Mouse (Mus musculus) T-cell, adult 2 months (primary cell): Measurements from ENCODE around the gene Mzt1.
A peak's percentile ranks its signal among the peaks of the same experiment; 100 is the strongest.
"Not testable (repeated sequence)": the region's sequence is repeated elsewhere in the genome, so short reads cannot be mapped to it uniquely, and the experiment has no call there.

Experiments used
- DNase-seq: peaks from one replicate; pipeline ENCODE4 v3.0.0; 2022; ENCODE audit warnings: low spot score

Gene Mzt1

DNA sequence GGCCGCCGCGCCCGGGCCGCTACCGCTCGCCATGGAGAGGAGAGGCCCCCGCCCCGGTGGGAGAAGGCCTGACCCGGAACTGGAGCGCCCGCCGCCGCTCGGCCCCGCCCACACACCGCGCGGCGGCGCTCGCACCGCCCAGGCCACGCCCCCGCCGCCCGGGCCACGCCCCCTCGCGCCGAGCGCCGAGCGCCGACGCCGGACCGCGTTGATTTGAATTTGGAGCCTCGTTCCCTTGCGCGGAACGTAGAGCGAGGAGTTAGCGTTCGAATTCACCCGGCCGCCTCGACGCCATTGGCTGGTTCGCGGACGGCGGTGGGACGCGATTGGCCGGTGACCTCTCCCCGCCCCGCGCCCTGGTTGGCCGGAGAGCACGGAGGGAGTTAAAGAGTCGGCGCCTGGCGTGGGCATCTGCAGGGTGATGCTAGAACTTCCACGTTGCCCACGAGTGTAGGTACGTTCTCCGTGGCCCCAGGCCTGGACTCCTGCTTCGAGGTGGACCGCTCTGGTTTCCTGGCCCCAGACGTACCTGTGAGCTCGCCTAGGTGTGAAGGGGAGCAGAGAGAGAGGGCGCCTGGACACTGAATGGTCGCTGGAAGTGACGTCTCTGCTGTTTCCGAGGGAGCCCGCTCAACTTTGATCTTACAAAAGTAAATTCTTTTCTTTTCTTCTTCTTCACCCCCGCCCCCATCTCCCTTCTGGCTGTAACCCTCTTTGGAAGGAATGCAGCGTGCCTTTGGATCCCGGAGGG is at the start of gene Mzt1, which contains the start of gene Bora:
Gene Mzt1, minus strand, starts transcription at position 104 of the 751 bp plus-strand sequence.
Gene Bora, plus strand, starts transcription at position 192 of the 751 bp plus-strand sequence.
- DNase-seq = peak; percentile 93

DNA sequence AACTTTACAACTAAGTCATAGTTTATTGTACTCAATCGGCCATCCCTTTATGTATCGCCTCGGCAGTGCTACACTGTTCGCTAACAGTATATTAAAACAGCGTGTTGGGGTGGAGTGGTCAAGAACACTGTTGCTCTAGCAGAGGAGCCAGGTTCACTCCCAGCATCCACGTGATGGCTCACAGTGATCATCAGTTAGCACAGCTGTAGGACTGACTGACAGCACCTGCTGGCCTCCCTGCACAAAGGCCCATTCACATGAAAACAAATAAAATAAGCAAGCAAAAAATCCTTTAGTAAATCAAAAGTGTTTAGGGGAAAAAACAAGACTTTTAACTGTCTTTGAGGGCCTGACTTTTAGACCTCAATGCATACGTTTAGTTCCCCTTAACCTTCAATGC is 43.0 kb upstream of the Mzt1 start:
- DNase-seq = no peak

DNA sequence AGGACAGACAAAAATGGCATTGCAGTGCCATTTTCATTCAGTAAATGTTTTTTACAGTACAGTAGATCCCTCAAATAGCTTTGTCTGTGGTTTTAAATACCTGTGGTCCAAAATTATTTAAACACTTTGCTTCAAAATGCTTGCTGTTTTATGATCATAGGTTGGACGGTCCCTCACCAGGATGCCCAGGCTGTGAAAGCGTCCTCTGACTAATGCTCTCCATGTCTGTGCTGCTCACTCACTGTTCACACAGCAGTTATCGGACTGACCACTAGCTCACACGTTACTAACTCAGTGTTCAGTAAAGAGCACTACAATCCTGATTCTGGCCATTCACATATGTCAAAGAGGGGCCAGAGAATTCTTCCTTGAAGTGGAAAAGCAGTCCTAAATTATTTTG is 25.2 kb upstream of the Mzt1 start:
- no peak for DNase-seq

DNA sequence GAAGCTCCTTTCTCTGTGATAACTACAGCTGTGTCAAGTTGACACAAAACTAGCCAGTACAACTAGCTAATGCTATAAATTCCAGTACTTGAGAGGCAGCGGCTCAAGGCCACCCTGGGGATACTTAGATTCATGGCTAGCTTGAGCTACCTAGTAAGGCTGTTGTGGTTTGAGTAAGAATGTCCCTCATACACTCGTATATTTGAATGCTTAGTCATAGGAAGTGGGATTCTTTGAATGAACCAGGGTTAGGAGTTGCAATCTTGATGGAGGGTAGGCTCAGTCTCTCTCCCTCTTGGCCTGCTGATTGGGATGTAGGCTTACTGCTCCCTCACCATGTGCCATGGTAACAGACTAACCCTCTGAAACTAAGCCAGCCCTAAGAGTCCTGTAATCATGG is 17.2 kb upstream of the Mzt1 start:
- no peak for DNase-seq

DNA sequence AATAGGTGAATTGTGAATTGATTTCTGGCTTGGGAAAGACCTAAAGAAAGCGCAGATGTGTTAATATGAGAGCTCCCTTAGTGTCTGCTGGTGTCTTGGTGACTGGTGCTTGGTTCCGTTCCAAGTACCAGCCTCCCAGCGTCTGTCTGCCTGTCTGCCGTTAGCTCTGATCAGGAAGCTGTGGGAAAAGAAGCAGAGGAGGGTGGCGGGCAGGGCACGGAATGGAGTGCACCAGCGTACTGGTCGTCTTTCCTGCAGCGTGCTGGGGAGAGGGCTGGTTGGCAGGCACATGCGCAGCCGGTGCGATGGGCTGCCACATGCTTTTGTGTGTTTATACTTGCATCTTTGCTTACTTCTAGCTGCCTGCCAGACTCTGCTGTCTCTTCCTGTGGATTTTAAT is 14.7 kb upstream of the Mzt1 start:
- DNase-seq = no peak

- no peak for DNase-seq
Measured at GRCm38 (mm10) chr14:99058959-99059586, 13.1 kb upstream of the Mzt1 start.

GRCm38 (mm10) chr14:99046782-99047181 is 848 bp upstream of the Mzt1 start:
- peak; percentile 5 for DNase-seq

GRCm38 (mm10) chr14:99045378-99046030 is 430 bp downstream of the Mzt1 start:
- DNase-seq = peak; percentile 45

DNA sequence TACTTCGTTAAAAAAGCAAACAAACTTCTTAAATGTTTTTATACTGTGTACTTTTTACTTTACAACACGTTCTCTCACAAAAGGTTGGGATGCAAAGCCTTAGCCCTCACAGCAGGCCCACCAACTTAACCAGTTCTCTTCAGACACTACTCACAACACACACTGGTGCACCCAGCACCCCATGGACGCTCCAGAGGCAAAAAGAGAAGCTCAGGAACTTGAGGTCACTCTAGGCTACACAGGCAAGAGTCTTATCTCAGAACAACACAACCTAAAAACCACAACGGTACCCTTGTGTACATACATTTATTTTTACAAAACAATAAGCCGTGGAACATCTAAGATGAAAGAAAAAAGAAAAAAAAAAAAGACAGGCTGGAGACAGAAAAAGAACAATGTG is 1.2 kb downstream of the Mzt1 start:
- DNase-seq = no peak

- no peak for DNase-seq
Measured at GRCm38 (mm10) chr14:99044096-99044495, 1.8 kb downstream of the Mzt1 start.

- DNase-seq = no peak
Measured at GRCm38 (mm10) chr14:99043499-99043898, 2.4 kb downstream of the Mzt1 start.

GRCm38 (mm10) chr14:99041416-99041815 is 4.5 kb downstream of the Mzt1 start:
- DNase-seq = peak; percentile 14

GRCm38 (mm10) chr14:99039308-99039707 is 6.6 kb downstream of the Mzt1 start:
- not testable (repeated sequence) for DNase-seq

GRCm38 (mm10) chr14:99037703-99038102 is 8.2 kb downstream of the Mzt1 start:
- no peak for DNase-seq

- no peak for DNase-seq
Measured at GRCm38 (mm10) chr14:99036039-99036438, 9.9 kb downstream of the Mzt1 start.

DNA sequence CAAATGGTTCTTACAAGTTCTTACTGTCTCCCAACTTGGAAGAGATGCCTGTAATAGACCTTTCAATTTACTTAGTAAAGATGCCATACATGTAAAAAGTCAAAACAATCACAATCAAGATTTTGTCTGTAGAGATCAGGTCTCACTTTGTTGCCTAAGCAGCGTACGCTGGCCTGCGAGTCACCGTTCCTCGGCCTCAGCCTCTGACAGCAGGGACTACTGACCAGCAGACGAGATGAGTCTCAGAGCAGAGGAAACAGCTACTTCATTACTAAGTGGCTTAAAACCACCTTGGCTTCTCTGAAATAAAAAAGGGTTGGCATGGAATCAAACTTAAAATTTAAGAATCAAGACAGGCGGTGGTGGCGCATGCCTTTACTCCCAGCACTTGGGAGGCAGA is 11.1 kb downstream of the Mzt1 start:
- DNase-seq = not testable (repeated sequence)

- DNase-seq = no peak
Measured at GRCm38 (mm10) chr14:99032596-99032995, 13.3 kb downstream of the Mzt1 start.

DNA sequence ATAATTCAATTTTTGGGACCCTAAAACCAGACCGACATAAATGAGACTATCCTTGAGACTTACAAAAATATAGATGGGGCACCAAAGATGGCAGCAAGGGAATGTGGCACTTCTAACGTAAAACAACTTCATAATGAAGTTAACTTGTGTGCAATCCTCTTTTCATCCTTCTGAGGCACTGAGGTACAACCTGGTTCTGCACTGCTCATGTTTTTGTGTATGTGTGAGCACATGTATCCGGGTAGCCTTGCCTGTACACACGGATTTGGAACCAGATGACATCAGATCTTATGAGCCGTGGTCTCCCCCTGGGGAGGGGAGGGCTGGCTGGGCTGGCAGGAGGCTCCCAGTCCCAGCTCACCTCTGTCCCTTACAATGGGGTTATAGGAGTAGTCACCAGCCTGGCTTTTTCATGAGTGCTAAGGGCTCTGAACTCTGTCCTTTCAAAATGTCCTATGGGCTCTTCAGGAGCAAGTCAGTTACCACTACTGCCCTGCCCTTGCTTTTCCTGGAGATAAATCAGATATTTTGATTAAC is 14.5 kb downstream of the Mzt1 start:
- DNase-seq = no peak

DNA sequence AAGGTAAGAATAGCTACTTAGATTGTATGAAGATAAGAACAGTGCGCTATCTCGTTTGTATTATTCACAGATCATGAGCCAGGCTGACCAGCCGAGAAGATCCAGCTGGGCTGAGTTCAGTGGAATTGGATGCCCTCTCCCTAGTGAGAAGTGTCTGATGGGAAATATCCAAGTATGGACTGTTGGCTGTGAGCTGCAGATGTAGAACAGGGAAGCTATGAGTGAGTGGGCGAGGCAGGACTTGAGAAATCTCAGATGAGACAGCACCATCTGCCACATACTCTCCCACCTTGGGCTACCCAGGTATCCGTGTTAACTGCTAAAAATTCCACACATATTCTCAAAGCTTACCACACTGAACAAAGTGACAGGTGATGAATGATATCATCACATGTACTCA is 15.9 kb downstream of the Mzt1 start:
- no peak for DNase-seq

DNA sequence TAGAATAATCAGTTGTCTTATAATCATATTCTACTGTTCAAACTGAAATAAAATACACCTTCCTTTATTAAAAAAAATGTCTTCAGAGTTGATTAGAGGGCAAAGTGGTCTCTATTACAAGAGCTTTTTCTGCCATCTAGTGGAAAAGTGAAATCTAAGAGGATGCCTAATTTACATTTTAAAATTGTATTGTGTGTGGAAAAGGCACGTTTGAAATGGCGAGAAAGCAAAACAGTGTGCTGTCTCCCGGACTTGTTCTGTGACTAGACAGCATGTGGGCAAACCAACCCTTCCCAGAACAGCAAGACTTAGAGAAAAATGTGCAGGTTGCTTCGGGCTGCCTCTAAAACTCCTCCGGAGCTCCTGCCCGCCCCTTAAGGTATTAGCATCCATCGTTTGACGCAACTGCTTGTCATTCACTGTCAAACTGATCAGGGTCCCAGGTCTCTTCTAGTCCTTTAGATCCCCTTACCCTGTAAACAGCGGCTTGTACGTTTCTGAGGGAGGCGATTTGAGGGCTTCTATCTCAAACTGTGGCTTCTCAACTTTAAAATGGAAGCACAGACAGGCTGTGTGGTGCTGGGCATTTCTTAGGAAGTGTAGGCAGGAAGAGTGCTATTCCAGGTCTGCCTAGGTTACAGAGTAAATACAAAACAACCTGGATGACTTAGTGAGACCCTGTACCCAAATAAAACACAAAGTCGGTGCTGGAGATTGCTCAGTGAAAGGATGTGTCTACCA is 23.4 kb downstream of the Mzt1 start:
- DNase-seq = no peak

DNA sequence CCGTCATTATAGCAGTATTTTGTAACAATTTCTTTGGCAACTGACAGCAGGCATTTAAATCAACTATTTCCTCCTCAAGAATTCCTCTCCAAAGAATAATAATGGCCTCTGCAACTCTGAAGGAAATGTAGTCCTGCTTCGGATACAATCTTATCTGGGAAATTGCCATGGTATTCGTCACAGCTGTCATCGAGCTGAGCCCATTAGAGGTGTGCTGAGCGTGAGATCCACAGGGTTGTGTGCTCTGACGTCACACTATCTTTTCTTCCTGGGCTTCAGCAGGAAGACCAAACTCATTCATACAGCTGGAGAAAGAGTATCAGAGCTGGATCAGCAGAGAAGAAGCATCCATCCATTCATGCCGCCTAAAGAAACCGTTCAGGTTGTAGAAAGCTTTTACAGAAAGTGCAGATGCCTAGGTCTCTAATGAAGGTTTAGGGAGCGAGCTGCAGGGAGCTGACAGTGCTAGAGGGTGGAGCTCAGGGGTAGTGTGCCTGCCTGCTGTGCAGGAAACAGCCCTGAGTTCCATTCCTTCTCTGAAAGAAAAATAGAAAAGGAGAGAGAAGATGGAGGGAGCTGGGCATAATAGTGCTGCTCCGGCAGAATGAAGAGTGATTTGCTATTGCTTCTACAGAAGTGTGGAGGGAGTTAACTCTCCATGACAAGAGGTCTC is 26.7 kb downstream of the Mzt1 start:
- DNase-seq = no peak

- no peak for DNase-seq
Measured at GRCm38 (mm10) chr14:99018691-99019090, 27.2 kb downstream of the Mzt1 start.
